Mouse (Mus musculus): Measurements from ENCODE around the gene Mgat4d. TPM values are rescaled to one million over a fixed set of nuclear protein-coding genes. Genes with fewer than 3 reads are reported as not detected.

Mgat4d gene
- total RNA-seq, 1 experiment, result 0.31 TPM

GRCm38 (mm10) chr8:83421354-83421753 is 73.1 kb downstream of the Mgat4d start:
- H3K4me1 ChIP-seq (ENCODE audit: control insufficient read depth in 2 of 2, insufficient read depth in 2 of 2, low read length in 2 of 2, poor library complexity in 1 of 2), result no peaks in the 10 kb centered on the region
- peaks cover 4% of the 10 kb centered on the region; the same call in 1 of the 2 replicates for H3K36me3 ChIP-seq (ENCODE audit: control insufficient read depth, insufficient read depth, low read length, poor library complexity, severe bottlenecking)
- no peak overlapping the region for H3K27ac ChIP-seq (ENCODE audit: insufficient read depth, low read depth, low read length, poor library complexity, severe bottlenecking)
- no peak overlapping the region for H3K4me3 ChIP-seq (ENCODE audit: insufficient read depth in 1 of 2, low read depth in 1 of 2, low read length in 2 of 2, poor library complexity in 1 of 2, severe bottlenecking in 1 of 2)
- H3K9me3 ChIP-seq (ENCODE audit: control insufficient read depth, insufficient read depth, low read depth, low read length), result no peaks in the 10 kb centered on the region
- in situ Hi-C loops (cut with MboI; ENCODE audit: low sequenced_read_pairs in 2 of 2, unreplicated experiment in 2 of 2), result no loop called here
- TF ChIP-seq HCFC1 (IDR thresholded peaks at IDR 0.05; ENCODE audit: borderline replicate concordance, insufficient read depth, low read length), result no peak
- TF ChIP-seq MAFK (IDR thresholded peaks at IDR 0.05; ENCODE audit: insufficient read depth, low read depth, low read length), result no peak
- no peak for TF ChIP-seq ZC3H11A (IDR thresholded peaks at IDR 0.05; ENCODE audit: borderline replicate concordance, low read depth, low read length)
- TF ChIP-seq CHD2 (IDR thresholded peaks at IDR 0.05; ENCODE audit: low read depth, low read length), result no peak
- TF ChIP-seq ZNF384 (IDR thresholded peaks at IDR 0.05; ENCODE audit: low read depth, low read length), result no peak
- no peak for DNase-seq (ENCODE audit: low read depth, low spot score)
- H3K9ac ChIP-seq (ENCODE audit: insufficient read depth, low read depth, low read length, poor library complexity, severe bottlenecking), result no peak overlapping the region

GRCm38 (mm10) chr8:83423032-83423825 is 75.0 kb downstream of the Mgat4d start:
- TF ChIP-seq ZC3H11A (IDR thresholded peaks at IDR 0.05; ENCODE audit: borderline replicate concordance, low read depth, low read length) (no peak), HCFC1 (IDR thresholded peaks at IDR 0.05; ENCODE audit: borderline replicate concordance, insufficient read depth, low read length) (no peak), CHD2 (IDR thresholded peaks at IDR 0.05; ENCODE audit: low read depth, low read length) (no peak), MAFK (IDR thresholded peaks at IDR 0.05; ENCODE audit: insufficient read depth, low read depth, low read length) (no peak), ZNF384 (IDR thresholded peaks at IDR 0.05; ENCODE audit: low read depth, low read length) (no peak)
- no peak overlapping the region for H3K27ac ChIP-seq (ENCODE audit: insufficient read depth, low read depth, low read length, poor library complexity, severe bottlenecking)
- in situ Hi-C loops (cut with MboI; ENCODE audit: low sequenced_read_pairs in 2 of 2, unreplicated experiment in 2 of 2), result no loop called here
- H3K4me3 ChIP-seq (ENCODE audit: insufficient read depth in 1 of 2, low read depth in 1 of 2, low read length in 2 of 2, poor library complexity in 1 of 2, severe bottlenecking in 1 of 2), result no peak overlapping the region
- H3K9ac ChIP-seq (ENCODE audit: insufficient read depth, low read depth, low read length, poor library complexity, severe bottlenecking), result no peak overlapping the region
- no peak for DNase-seq (ENCODE audit: low read depth, low spot score)
- H3K4me1 ChIP-seq (ENCODE audit: control insufficient read depth in 2 of 2, insufficient read depth in 2 of 2, low read length in 2 of 2, poor library complexity in 1 of 2), result peaks cover 3% of the 10 kb centered on the region in 2 experiments; a peak in 1 of 4 replicates
- no peaks in the 10 kb centered on the region for H3K9me3 ChIP-seq (ENCODE audit: control insufficient read depth, insufficient read depth, low read depth, low read length)
- peaks cover 4% of the 10 kb centered on the region; the same call in 1 of the 2 replicates for H3K36me3 ChIP-seq (ENCODE audit: control insufficient read depth, insufficient read depth, low read length, poor library complexity, severe bottlenecking)

DNA sequence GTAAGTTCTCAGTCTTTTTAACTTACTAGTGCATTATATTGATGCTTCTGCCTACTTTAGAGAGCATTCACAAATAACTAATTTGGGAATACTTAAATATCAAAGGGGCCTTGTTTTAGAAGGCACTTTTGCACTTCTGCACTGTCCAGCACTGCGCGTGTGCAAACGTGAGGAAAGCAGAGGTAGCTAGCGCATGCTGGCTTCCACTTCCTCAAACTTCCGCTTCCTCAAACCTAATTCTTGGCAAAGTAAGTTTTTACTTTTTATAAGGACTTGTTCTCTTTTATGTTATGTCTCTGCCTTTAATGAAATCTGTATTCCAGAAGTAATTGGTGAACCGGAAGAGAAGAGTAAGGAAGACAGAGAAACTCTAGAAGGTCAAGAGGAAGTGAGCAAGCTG is 76.9 kb downstream of the Mgat4d start:
- no peaks in the 10 kb centered on the region for H3K9me3 ChIP-seq (ENCODE audit: control insufficient read depth, insufficient read depth, low read depth, low read length)
- H3K4me3 ChIP-seq (ENCODE audit: insufficient read depth in 1 of 2, low read depth in 1 of 2, low read length in 2 of 2, poor library complexity in 1 of 2, severe bottlenecking in 1 of 2), result no peak overlapping the region
- no peak overlapping the region for H3K27ac ChIP-seq (ENCODE audit: insufficient read depth, low read depth, low read length, poor library complexity, severe bottlenecking)
- H3K36me3 ChIP-seq (ENCODE audit: control insufficient read depth, insufficient read depth, low read length, poor library complexity, severe bottlenecking), result peaks cover 4% of the 10 kb centered on the region; the same call in 1 of the 2 replicates
- in situ Hi-C loops (cut with MboI; ENCODE audit: low sequenced_read_pairs in 2 of 2, unreplicated experiment in 2 of 2), result no loop called here
- H3K9ac ChIP-seq (ENCODE audit: insufficient read depth, low read depth, low read length, poor library complexity, severe bottlenecking), result no peak overlapping the region
- peaks cover 3% of the 10 kb centered on the region in 2 experiments; a peak in 2 of 4 replicates for H3K4me1 ChIP-seq (ENCODE audit: control insufficient read depth in 2 of 2, insufficient read depth in 2 of 2, low read length in 2 of 2, poor library complexity in 1 of 2)
- TF ChIP-seq MAFK (IDR thresholded peaks at IDR 0.05; ENCODE audit: insufficient read depth, low read depth, low read length) (no peak), ZNF384 (IDR thresholded peaks at IDR 0.05; ENCODE audit: low read depth, low read length) (no peak), HCFC1 (IDR thresholded peaks at IDR 0.05; ENCODE audit: borderline replicate concordance, insufficient read depth, low read length) (no peak), ZC3H11A (IDR thresholded peaks at IDR 0.05; ENCODE audit: borderline replicate concordance, low read depth, low read length) (no peak), CHD2 (IDR thresholded peaks at IDR 0.05; ENCODE audit: low read depth, low read length) (no peak)
- DNase-seq (ENCODE audit: low read depth, low spot score), result no peak

DNA sequence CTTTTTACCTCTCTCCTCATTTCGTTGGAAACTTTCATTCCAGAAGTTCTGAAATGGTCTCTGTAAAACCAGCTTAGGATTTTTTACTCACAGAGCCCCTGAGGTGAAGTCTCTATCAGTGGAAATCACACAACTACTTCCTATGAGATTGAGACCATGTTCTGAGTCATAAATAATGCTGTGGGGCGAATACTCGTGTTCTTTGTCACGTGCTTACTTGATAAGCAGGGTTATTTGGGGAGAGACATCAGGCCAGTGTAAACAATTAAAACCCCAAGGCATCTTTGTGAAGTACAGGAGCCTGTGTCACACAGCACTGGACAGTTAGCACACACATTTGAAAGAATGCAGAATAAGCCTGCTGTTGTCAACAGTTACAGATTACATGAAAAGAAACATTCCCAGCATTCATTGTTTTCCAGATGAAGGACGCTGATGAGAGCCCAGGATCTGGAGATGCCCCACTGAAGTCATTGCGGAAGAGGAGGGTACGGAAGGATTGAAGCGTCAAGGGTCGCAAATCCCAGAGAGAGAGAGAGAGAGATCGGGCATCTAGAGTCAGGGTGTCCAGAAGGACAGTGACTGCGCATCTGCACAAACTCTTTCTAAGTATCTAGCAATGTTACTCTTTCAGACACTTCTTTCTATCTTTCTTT is 78.0 kb downstream of the Mgat4d start:
- DNase-seq (ENCODE audit: low read depth, low spot score), result peak; percentile 48
- Histone ChIP-seq H3K4me3 (ENCODE audit: insufficient read depth in 1 of 2, low read depth in 1 of 2, low read length in 2 of 2, poor library complexity in 1 of 2, severe bottlenecking in 1 of 2) (no peak overlapping the region), H3K4me1 (ENCODE audit: control insufficient read depth in 2 of 2, insufficient read depth in 2 of 2, low read length in 2 of 2, poor library complexity in 1 of 2) (peaks cover 3% of the 10 kb centered on the region in 2 experiments; a peak in 2 of 4 replicates), H3K9me3 (ENCODE audit: control insufficient read depth, insufficient read depth, low read depth, low read length) (no peaks in the 10 kb centered on the region), H3K9ac (ENCODE audit: insufficient read depth, low read depth, low read length, poor library complexity, severe bottlenecking) (no peak overlapping the region), H3K36me3 (ENCODE audit: control insufficient read depth, insufficient read depth, low read length, poor library complexity, severe bottlenecking) (peaks cover 4% of the 10 kb centered on the region; the same call in 1 of the 2 replicates), H3K27ac (ENCODE audit: insufficient read depth, low read depth, low read length, poor library complexity, severe bottlenecking) (no peak overlapping the region)
- TF ChIP-seq HCFC1 (IDR thresholded peaks at IDR 0.05; ENCODE audit: borderline replicate concordance, insufficient read depth, low read length) (no peak), ZC3H11A (IDR thresholded peaks at IDR 0.05; ENCODE audit: borderline replicate concordance, low read depth, low read length) (no peak), ZNF384 (IDR thresholded peaks at IDR 0.05; ENCODE audit: low read depth, low read length) (no peak)
- in situ Hi-C loops (cut with MboI; ENCODE audit: low sequenced_read_pairs in 2 of 2, unreplicated experiment in 2 of 2), result no loop called here
